Mouse (Mus musculus): ENCODE measurements at regions not wholly inside any gene's neighbourhood (a gene's known extent, or its start where the extent isn't known, plus 50 kb on each side); places are given as distances from the start of the nearest gene placed in this dataset.

DNA sequence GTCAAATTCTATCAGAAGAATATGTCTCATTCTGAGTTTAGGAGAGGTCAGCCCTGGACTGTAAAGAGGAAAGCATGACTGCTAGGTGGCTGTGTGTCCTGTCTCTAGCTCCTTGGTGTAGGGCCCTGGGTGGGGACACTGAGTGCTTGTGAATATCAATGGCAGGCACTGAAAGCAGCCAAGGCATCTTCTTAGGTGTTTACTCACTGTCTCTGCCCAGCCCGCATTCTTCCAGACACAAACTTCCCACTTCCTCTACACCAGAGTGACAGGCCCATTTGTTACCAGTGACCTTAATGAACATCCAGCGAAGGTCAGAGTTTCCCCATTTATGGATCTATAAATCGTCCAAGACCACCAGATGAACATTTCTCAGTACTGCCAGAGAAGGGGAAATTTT is 823.1 kb downstream of the Efna5 start:
- no peak for DNase-seq

DNA sequence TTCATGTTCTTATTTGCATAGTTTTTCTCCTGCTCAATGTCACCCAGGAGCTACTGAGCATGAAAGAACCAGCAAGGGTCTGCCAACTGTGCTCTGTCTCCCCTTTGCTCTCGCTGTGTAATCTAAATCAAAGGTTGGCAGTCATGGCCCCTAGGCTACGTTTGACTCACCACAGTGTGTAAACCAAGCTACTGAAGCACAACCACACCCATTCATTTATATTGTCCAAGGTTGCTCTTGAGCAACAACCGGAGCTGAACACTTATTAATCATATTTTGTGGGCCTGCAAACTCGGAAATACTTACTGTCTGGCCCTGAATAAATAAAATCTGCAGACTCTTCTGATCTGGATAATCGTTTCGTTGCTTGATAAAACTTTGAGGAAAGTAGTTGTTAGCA is 826.3 kb downstream of the Efna5 start:
- no peak for DNase-seq

DNA sequence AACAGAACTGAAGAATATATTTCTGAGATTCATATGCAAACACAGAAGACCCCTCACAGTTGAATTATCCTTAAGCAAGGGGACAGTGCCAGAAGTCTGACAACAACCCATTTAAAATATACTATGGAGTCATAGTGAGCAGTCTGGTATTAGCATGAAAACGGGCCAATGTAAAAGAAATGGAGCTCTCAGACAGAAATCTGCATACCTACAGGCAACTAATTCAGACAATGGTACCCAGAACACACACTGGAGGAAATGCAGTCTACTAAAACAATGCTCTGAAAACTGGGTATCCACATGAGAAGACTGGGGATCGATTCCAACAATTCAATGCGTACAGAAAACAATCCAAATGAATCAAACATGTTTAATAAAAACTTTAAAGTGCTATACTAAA is 832.1 kb downstream of the Efna5 start:
- DNase-seq, result no peak

DNA sequence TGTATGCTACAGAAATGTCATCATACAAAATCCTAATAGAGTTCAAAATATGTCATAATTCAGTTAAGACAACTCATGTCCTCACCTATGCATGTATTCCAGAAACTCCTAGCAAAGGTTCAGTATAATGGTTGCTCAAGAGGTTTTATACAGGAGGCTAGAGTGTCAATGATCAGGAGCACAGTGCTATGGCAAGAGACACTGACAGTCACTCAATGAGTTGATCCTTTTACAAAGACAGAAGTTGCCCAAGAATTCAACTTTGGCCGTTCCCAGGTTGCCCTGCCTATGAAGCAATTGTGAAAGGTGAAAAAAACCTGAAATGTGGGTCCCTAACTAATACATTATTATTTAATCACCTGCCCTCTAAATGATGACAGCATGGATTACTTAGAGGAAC is 850.5 kb downstream of the Efna5 start:
- DNase-seq, result no peak
